In the genomic region with DNA sequence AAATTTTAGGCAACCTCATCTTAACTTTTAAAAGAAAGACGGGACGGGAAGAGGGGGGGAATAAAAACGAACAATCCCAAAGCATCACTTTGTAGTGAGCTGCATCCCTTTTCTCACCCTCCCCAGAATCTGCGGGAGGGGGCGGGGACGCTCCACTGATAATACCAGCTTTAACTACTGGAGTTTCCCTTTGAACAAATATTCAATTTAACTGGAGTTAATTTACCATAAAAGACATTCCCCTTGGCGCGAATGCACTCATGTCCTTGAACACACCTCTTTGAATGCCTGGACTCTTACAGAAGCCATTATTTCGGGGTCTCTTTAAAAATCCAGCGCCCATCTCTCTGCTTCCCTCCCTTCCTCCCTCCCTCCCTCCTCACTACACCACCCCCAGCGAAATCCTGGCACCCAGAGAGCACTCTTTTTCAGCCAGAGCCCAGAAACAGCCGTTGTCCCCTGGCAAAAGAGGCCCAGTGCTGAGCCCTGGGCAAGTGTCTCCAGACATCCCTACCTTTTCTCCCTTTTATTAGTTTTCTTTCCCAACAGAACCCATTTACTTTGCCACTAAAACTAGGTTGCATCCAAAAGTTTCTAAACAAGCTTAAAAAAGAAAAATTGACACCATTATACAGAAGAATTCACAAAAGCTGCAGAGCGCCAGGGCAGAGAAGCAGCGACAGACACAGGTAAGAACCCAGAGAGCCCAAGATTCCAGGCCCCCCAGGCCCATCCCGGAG, we compare ENCODE assay signal across 8 mouse cellular contexts.
DNase-seq lines count a peak whose midpoint lies in the region; ATAC-seq lines count a peak whose summit lies in the region.

No protein-coding gene starts in this region.

- DNase-seq in urinary bladder, postnatal 14 days (ENCODE audit: low spot score), result peak; percentile 43
- DNase-seq in urinary bladder, postnatal 25 days (ENCODE audit: low spot score), result no peak
- peak; percentile 73 for DNase-seq in forebrain, embryonic 11.5 days (ENCODE audit: low spot score)
- no peak for DNase-seq in layer of hippocampus, postnatal 14 days (ENCODE audit: low spot score in 2 of 2)
- no peak for DNase-seq in spleen, adult 18-20 months

- H3K27me3 ChIP-seq in forebrain, embryonic 11.5 days (ENCODE audit: control insufficient read depth, insufficient read depth, low read length), result no peaks in the 10 kb centered on the region
- peaks cover 5% of the 10 kb centered on the region; the same call in 1 of the 2 replicates for H3K27me3 ChIP-seq in hindbrain, embryonic 13.5 days
- H3K27me3 ChIP-seq in liver, embryonic 16.5 days (ENCODE audit: control insufficient read depth, insufficient read depth, low read depth, low read length), result peaks cover 80% of the 10 kb centered on the region
- H3K27me3 ChIP-seq in stomach, embryonic 15.5 days (replicated peaks), result no peaks in the 10 kb centered on the region

- H3K4me1 ChIP-seq in forebrain, embryonic 11.5 days (replicated peaks; ENCODE audit: control insufficient read depth, insufficient read depth, low read length), result peaks cover 24% of the 10 kb centered on the region
- peaks cover 39% of the 10 kb centered on the region for H3K4me1 ChIP-seq in hindbrain, embryonic 13.5 days (replicated peaks)
- H3K4me1 ChIP-seq in liver, embryonic 16.5 days (ENCODE audit: control insufficient read depth, low read depth, low read length), result no peaks in the 10 kb centered on the region; the same call in 1 of the 2 replicates
- H3K4me1 ChIP-seq in stomach, embryonic 15.5 days, result peaks cover 10% of the 10 kb centered on the region; the same call in 1 of the 2 replicates

- H3K27ac ChIP-seq in forebrain, embryonic 11.5 days (ENCODE audit: low read depth, low read length), result peak overlapping the region; percentile 99
- peak overlapping the region; percentile 99 for H3K27ac ChIP-seq in hindbrain, embryonic 13.5 days
- peak overlapping the region; percentile 83 for H3K27ac ChIP-seq in liver, embryonic 16.5 days (ENCODE audit: low read length)
- H3K27ac ChIP-seq in stomach, embryonic 15.5 days, result peak overlapping the region; percentile 100

- no peaks in the 10 kb centered on the region for H3K36me3 ChIP-seq in forebrain, embryonic 11.5 days (ENCODE audit: control insufficient read depth, insufficient read depth, low read length)
- H3K36me3 ChIP-seq in hindbrain, embryonic 13.5 days, result no peaks in the 10 kb centered on the region
- no peaks in the 10 kb centered on the region for H3K36me3 ChIP-seq in liver, embryonic 16.5 days (ENCODE audit: control insufficient read depth, insufficient read depth)
- no peaks in the 10 kb centered on the region for H3K36me3 ChIP-seq in stomach, embryonic 15.5 days

- H3K4me2 ChIP-seq in forebrain, embryonic 11.5 days (ENCODE audit: low read depth, low read length, severe bottlenecking), result peak overlapping the region; percentile 96
- peak overlapping the region; percentile 94 for H3K4me2 ChIP-seq in hindbrain, embryonic 13.5 days
- peak overlapping the region; percentile 59 for H3K4me2 ChIP-seq in liver, embryonic 16.5 days (ENCODE audit: low read depth, low read length)
- peak overlapping the region; percentile 93 for H3K4me2 ChIP-seq in stomach, embryonic 15.5 days

- 2% methylated on average over 15 of the region's 15 CpGs for WGBS in forebrain, embryonic 11.5 days
- WGBS in hindbrain, embryonic 13.5 days, result 3% methylated on average over 15 of the region's 15 CpGs
- 10% methylated on average over 15 of the region's 15 CpGs for WGBS in liver, embryonic 16.5 days (ENCODE audit: insufficient replicate concordance)
- 8% methylated on average over 15 of the region's 15 CpGs for WGBS in stomach, embryonic 15.5 days

- peak overlapping the region; percentile 99 for H3K9ac ChIP-seq in forebrain, embryonic 11.5 days (ENCODE audit: low read length)
- peak overlapping the region; percentile 99 for H3K9ac ChIP-seq in hindbrain, embryonic 13.5 days
- H3K9ac ChIP-seq in liver, embryonic 16.5 days (ENCODE audit: low read depth, low read length), result no peak overlapping the region
- peak overlapping the region; percentile 38; the same call in 1 of the 2 replicates for H3K9ac ChIP-seq in stomach, embryonic 15.5 days

- H3K4me3 ChIP-seq in forebrain, embryonic 11.5 days (ENCODE audit: low read depth, low read length), result peak overlapping the region; percentile 90
- H3K4me3 ChIP-seq in hindbrain, embryonic 13.5 days, result peak overlapping the region; percentile 84
- H3K4me3 ChIP-seq in liver, embryonic 16.5 days (ENCODE audit: low read depth, low read length), result peak overlapping the region; percentile 57
- peak overlapping the region; percentile 92 for H3K4me3 ChIP-seq in stomach, embryonic 15.5 days (replicated peaks)

- H3K9me3 ChIP-seq in forebrain, embryonic 11.5 days (ENCODE audit: control insufficient read depth, low read length), result no peaks in the 10 kb centered on the region
- no peaks in the 10 kb centered on the region for H3K9me3 ChIP-seq in hindbrain, embryonic 13.5 days
- H3K9me3 ChIP-seq in liver, embryonic 16.5 days (replicated peaks; ENCODE audit: control insufficient read depth, low read length), result no peaks in the 10 kb centered on the region
- no peaks in the 10 kb centered on the region for H3K9me3 ChIP-seq in stomach, embryonic 15.5 days

- no peak for ATAC-seq in forebrain, embryonic 11.5 days (replicated peaks; ENCODE audit: low FRiP score)
- no peak for ATAC-seq in hindbrain, embryonic 13.5 days (ENCODE audit: low FRiP score)
- no peak for ATAC-seq in liver, embryonic 16.5 days (ENCODE audit: low read depth)
- no peak for ATAC-seq in stomach, embryonic 15.5 days (ENCODE audit: insufficient read depth, low FRiP score, low read depth)

Comparison
In these comparisons a context has a peak if more than half of its experiments do, and no peak if none do; other contexts are left out.
1. DNase-seq: peak in urinary bladder, postnatal 14 days (single experiment) and forebrain, embryonic 11.5 days (single experiment); none in urinary bladder, postnatal 25 days (single experiment), layer of hippocampus, postnatal 14 days (0 of 2) and spleen, adult 18-20 months (0 of 2).
2. Peak in every context shown above with its lines, with median percentiles within 50 percentile points of each other: H3K27ac ChIP-seq, H3K4me2 ChIP-seq and H3K4me3 ChIP-seq.